Mouse (Mus musculus) thymus, adult 2 months (tissue): ENCODE results near the gene Pik3r5. TPM values are rescaled to one million over a fixed set of nuclear protein-coding genes. Genes with fewer than 3 reads are reported as not detected.

Experiments used
- DNase-seq: peaks from one replicate; pipeline ENCODE4 v3.0.0; 2021
- H3K27ac ChIP-seq: fragments of 200-500 bp; 2 replicates; pipeline ENCODE4 v1.5.1; 2012; ENCODE audit warnings: low read length, control low read depth; ENCODE audit not compliant: control insufficient read depth, insufficient read depth
- H3K27me3 ChIP-seq: fragments of 200-500 bp; 2 replicates; pipeline ENCODE4 v1.6.1; 2012; ENCODE audit warnings: mild to moderate bottlenecking, low read length, moderate library complexity, mixed read lengths; ENCODE audit not compliant: control insufficient read depth, insufficient read depth
- H3K36me3 ChIP-seq: fragments of 200-500 bp; 2 replicates; pipeline ENCODE4 v1.6.1; 2012; ENCODE audit warnings: mild to moderate bottlenecking, low read length, moderate library complexity; ENCODE audit not compliant: control insufficient read depth, insufficient read depth
- H3K4me1 ChIP-seq: fragments of 200-500 bp; replicated peaks from 2 replicates; pipeline ENCODE4 v1.6.1; 2012; ENCODE audit warnings: low read length; ENCODE audit not compliant: control insufficient read depth, insufficient read depth
- H3K4me3 ChIP-seq: fragments of 200-500 bp; 2 replicates; pipeline ENCODE4 v1.5.1; 2012; ENCODE audit warnings: mild to moderate bottlenecking, low read length, control low read depth, moderate library complexity; ENCODE audit not compliant: control insufficient read depth, insufficient read depth
- CTCF ChIP-seq: fragments of 200-500 bp; IDR thresholded peaks from 2 replicates; pipeline ENCODE4 v1.5.1; 2012; ENCODE audit warnings: mild to moderate bottlenecking, control low read depth, low read length, moderate library complexity, borderline replicate concordance; ENCODE audit not compliant: control insufficient read depth, poor library complexity, insufficient read depth; ENCODE audit errors: extremely low read depth
- POLR2A ChIP-seq: fragments of 200-500 bp; IDR thresholded peaks from 2 replicates; pipeline ENCODE4 v1.6.1; 2012; ENCODE audit warnings: mild to moderate bottlenecking, low read length, control low read depth, moderate library complexity; ENCODE audit not compliant: control insufficient read depth, poor library complexity, insufficient read depth; ENCODE audit errors: extremely low read depth
- WGBS: fragments of 180-500 bp; shearing (Covaris S2); methylation state at CpG from one replicate; pipeline ENCODE4 v1.1.7; 2018; 5-methylcytosine and 5-hydroxymethylcytosine counted together
- polyA plus RNA-seq: library from polyadenylated mRNA; depleted of rRNA; stranded (reverse); fragments of >200 nt; gene quantifications from 2 replicates; pipeline ENCODE4 v1.2.3, GENCODE M21; 2012

Gene Pik3r5
- polyA plus RNA-seq, 1 experiment = 105 TPM

- no peak for DNase-seq
- peaks cover 52% of the 10 kb centered on the region for H3K36me3 ChIP-seq
- TF ChIP-seq CTCF (no peak), POLR2A (no peak)
- H3K4me1 ChIP-seq = no peaks in the 10 kb centered on the region
- H3K27ac ChIP-seq = no peak overlapping the region
- H3K27me3 ChIP-seq = no peaks in the 10 kb centered on the region
- 89% methylated on average over 2 of the region's 2 CpGs for WGBS
- H3K4me3 ChIP-seq = no peak overlapping the region
Observed at GRCm38 (mm10) chr11:68489236-68489635, 57.3 kb downstream of the Pik3r5 start.

- TF ChIP-seq POLR2A (no peak), CTCF (no peak)
- no peak for DNase-seq
- H3K36me3 ChIP-seq = peaks cover 57% of the 10 kb centered on the region
- no peak overlapping the region for H3K4me3 ChIP-seq
- H3K4me1 ChIP-seq = no peaks in the 10 kb centered on the region
- H3K27ac ChIP-seq = no peak overlapping the region
- no peaks in the 10 kb centered on the region for H3K27me3 ChIP-seq
- 97% methylated on average over 11 of the region's 11 CpGs for WGBS
Observed at GRCm38 (mm10) chr11:68492592-68492991, 60.7 kb downstream of the Pik3r5 start.

GRCm38 (mm10) chr11:68493760-68494159 lies 61.8 kb downstream of the Pik3r5 start:
- no peak for DNase-seq
- Histone ChIP-seq H3K27me3 (no peaks in the 10 kb centered on the region), H3K4me1 (peaks cover 5% of the 10 kb centered on the region), H3K4me3 (no peak overlapping the region), H3K27ac (no peak overlapping the region), H3K36me3 (peaks cover 49% of the 10 kb centered on the region)
- 80% methylated on average over 5 of the region's 5 CpGs for WGBS
- TF ChIP-seq POLR2A (no peak), CTCF (no peak)

GRCm38 (mm10) chr11:68497081-68497480 lies 65.2 kb downstream of the Pik3r5 start:
- Histone ChIP-seq H3K27me3 (no peaks in the 10 kb centered on the region), H3K36me3 (peaks cover 39% of the 10 kb centered on the region), H3K4me3 (no peak overlapping the region), H3K27ac (no peak overlapping the region), H3K4me1 (peaks cover 15% of the 10 kb centered on the region)
- no peak for DNase-seq
- TF ChIP-seq POLR2A = no peak
- no peak for TF ChIP-seq CTCF
- WGBS = 77% methylated on average over 6 of the region's 6 CpGs

GRCm38 (mm10) chr11:68498517-68498916 lies 66.6 kb downstream of the Pik3r5 start:
- DNase-seq = no peak
- Histone ChIP-seq H3K4me1 (peaks cover 15% of the 10 kb centered on the region), H3K4me3 (no peak overlapping the region), H3K36me3 (peaks cover 24% of the 10 kb centered on the region), H3K27ac (no peak overlapping the region), H3K27me3 (no peaks in the 10 kb centered on the region)
- TF ChIP-seq POLR2A (no peak), CTCF (no peak)
- WGBS = 19% methylated on average over 11 of the region's 11 CpGs

GRCm38 (mm10) chr11:68498999-68499699 lies 67.2 kb downstream of the Pik3r5 start:
- no peak overlapping the region for H3K27ac ChIP-seq
- H3K4me1 ChIP-seq = peaks cover 15% of the 10 kb centered on the region
- WGBS = 18% methylated on average over 8 of the region's 8 CpGs
- DNase-seq = no peak
- H3K27me3 ChIP-seq = no peaks in the 10 kb centered on the region
- H3K36me3 ChIP-seq = peaks cover 23% of the 10 kb centered on the region
- no peak overlapping the region for H3K4me3 ChIP-seq
- no peak for TF ChIP-seq CTCF
- no peak for TF ChIP-seq POLR2A

GRCm38 (mm10) chr11:68500949-68501350 lies 69.0 kb downstream of the Pik3r5 start:
- no peak overlapping the region for H3K4me3 ChIP-seq
- 84% methylated on average over 14 of the region's 14 CpGs for WGBS
- peaks cover 14% of the 10 kb centered on the region for H3K36me3 ChIP-seq
- no peak for TF ChIP-seq CTCF
- no peak for TF ChIP-seq POLR2A
- no peak for DNase-seq
- H3K27ac ChIP-seq = no peak overlapping the region
- no peaks in the 10 kb centered on the region for H3K27me3 ChIP-seq
- H3K4me1 ChIP-seq = peaks cover 15% of the 10 kb centered on the region
